Mouse (Mus musculus) CH12.LX (cell line): ENCODE data around the gene Laptm5. TPM values are rescaled to one million over a fixed set of nuclear protein-coding genes. Genes with fewer than 3 reads are reported as not detected.

ENCODE experiments used
- DNase-seq: peaks from one replicate; pipeline ENCODE4 v3.0.0-alpha.2; 2013; ENCODE audit errors: extremely low read depth
- H3K27ac ChIP-seq: 2 replicates; pipeline ENCODE4 v1.5.1; 2012; ENCODE audit warnings: low read depth, mild to moderate bottlenecking, control low read depth, moderate library complexity; ENCODE audit not compliant: insufficient read depth
- H3K27me3 ChIP-seq: replicated peaks from 2 replicates; pipeline ENCODE3; 2012; ENCODE audit warnings: inconsistent platforms
- H3K36me3 ChIP-seq, 2 experiments: replicated peaks in 1 of 2; 2 replicates each; pipeline versions ENCODE3 to v1.6.1; 2012; ENCODE audit warnings: inconsistent platforms in 1 of 2, low read length in 1 of 2, mild to moderate bottlenecking in 1 of 2, mixed read lengths in 1 of 2, moderate library complexity in 1 of 2; ENCODE audit not compliant: control insufficient read depth in 1 of 2, insufficient read depth in 1 of 2
- H3K4me1 ChIP-seq, 2 experiments: 2 replicates each; pipeline ENCODE4 v1.6.1; 2012; ENCODE audit warnings: inconsistent platforms in 1 of 2, moderate library complexity in 1 of 2; ENCODE audit not compliant: insufficient read depth in 2 of 2, control insufficient read depth in 1 of 2
- H3K4me2 ChIP-seq: 2 replicates; pipeline ENCODE4 v1.6.1; 2012; ENCODE audit warnings: low read depth, mild to moderate bottlenecking, control low read depth; ENCODE audit not compliant: poor library complexity, insufficient read depth, severe bottlenecking
- H3K4me3 ChIP-seq, 3 experiments: fragments of 150-350 bp in 1 of 3; sonication (generic) in 1 of 3; replicated peaks in 1 of 3; 2 replicates each; pipeline versions ENCODE3 to v1.5.1; 2011 to 2012; ENCODE audit warnings: low read depth in 2 of 3, low read length in 2 of 3, mild to moderate bottlenecking in 2 of 3, moderate library complexity in 2 of 3, control low read depth in 1 of 3, improper control_type of control experiment in 1 of 3, inconsistent platforms in 1 of 3, mixed read lengths in 1 of 3; ENCODE audit not compliant: poor library complexity in 1 of 3
- H3K79me2 ChIP-seq: replicated peaks from 2 replicates; pipeline ENCODE4 v1.6.1; 2012; ENCODE audit warnings: mild to moderate bottlenecking, moderate library complexity; ENCODE audit not compliant: control insufficient read depth, poor library complexity, insufficient read depth, severe bottlenecking; ENCODE audit errors: extremely low read depth
- H3K9ac ChIP-seq: 2 replicates; pipeline ENCODE4 v1.6.1; 2012; ENCODE audit warnings: low read depth, mild to moderate bottlenecking, control low read depth, moderate library complexity; ENCODE audit not compliant: insufficient read depth
- H3K9me3 ChIP-seq: replicated peaks from 2 replicates; pipeline ENCODE3; 2012; ENCODE audit warnings: low read length, inconsistent platforms, mixed read lengths
- BHLHE40 ChIP-seq: IDR thresholded peaks from 2 replicates; pipeline ENCODE4 v1.6.1; 2011; ENCODE audit warnings: mild to moderate bottlenecking, low read depth, low read length, improper control_type of control experiment
- CHD1 ChIP-seq: IDR thresholded peaks from 2 replicates; pipeline ENCODE4 v1.6.1; 2012; ENCODE audit warnings: low read depth, low read length, improper control_type of control experiment, inconsistent platforms
- E2F4 ChIP-seq: IDR thresholded peaks from 2 replicates; pipeline ENCODE4 v1.6.1; 2011; ENCODE audit warnings: low read depth, low read length, improper control_type of control experiment; ENCODE audit not compliant: insufficient replicate concordance
- ELF1 ChIP-seq: IDR thresholded peaks from 2 replicates; pipeline ENCODE4 v1.6.1; 2014; ENCODE audit warnings: low read depth, mild to moderate bottlenecking, inconsistent platforms, low read length, improper control_type of control experiment
- EP300 ChIP-seq: IDR thresholded peaks from 2 replicates; pipeline ENCODE4 v1.6.1; 2011; ENCODE audit warnings: low read length, improper control_type of control experiment
- ETS1 ChIP-seq: conservative IDR thresholded peaks from 2 replicates; pipeline ENCODE4 v1.6.1; 2012; ENCODE audit warnings: low read depth, mild to moderate bottlenecking, inconsistent platforms, low read length, improper control_type of control experiment, moderate library complexity
- GABPA ChIP-seq: IDR thresholded peaks from 2 replicates; pipeline ENCODE4 v1.6.1; 2012; ENCODE audit warnings: low read depth, low read length, improper control_type of control experiment, inconsistent platforms; ENCODE audit not compliant: insufficient replicate concordance
- HCFC1 ChIP-seq: IDR thresholded peaks from 2 replicates; pipeline ENCODE4 v1.6.1; 2012; ENCODE audit warnings: low read depth, mild to moderate bottlenecking, inconsistent platforms, low read length, improper control_type of control experiment
- IRF4 ChIP-seq: IDR thresholded peaks from 2 replicates; pipeline ENCODE4 v1.6.1; 2014; ENCODE audit warnings: low read depth, mild to moderate bottlenecking, inconsistent platforms, low read length, improper control_type of control experiment
- JUN ChIP-seq: IDR thresholded peaks from 2 replicates; pipeline ENCODE4 v1.6.1; 2011; ENCODE audit warnings: low read depth, mild to moderate bottlenecking, low read length, improper control_type of control experiment, moderate library complexity; ENCODE audit not compliant: insufficient read depth
- MAFK ChIP-seq: IDR thresholded peaks from 2 replicates; pipeline ENCODE4 v1.6.1; 2011; ENCODE audit warnings: low read length, improper control_type of control experiment; ENCODE audit not compliant: insufficient replicate concordance
- MAX ChIP-seq: IDR thresholded peaks from 2 replicates; pipeline ENCODE4 v1.6.1; 2011; ENCODE audit warnings: low read length, improper control_type of control experiment
- MAZ ChIP-seq: IDR thresholded peaks from 2 replicates; pipeline ENCODE4 v1.6.1; 2012; ENCODE audit warnings: low read depth, mild to moderate bottlenecking, inconsistent platforms, low read length, improper control_type of control experiment, moderate library complexity
- MEF2A ChIP-seq: IDR thresholded peaks from 2 replicates; pipeline ENCODE4 v1.6.1; 2014; ENCODE audit warnings: low read depth, mild to moderate bottlenecking, inconsistent platforms, low read length, improper control_type of control experiment, borderline replicate concordance
- MXI1 ChIP-seq: IDR thresholded peaks from 2 replicates; pipeline ENCODE4 v1.6.1; 2011; ENCODE audit warnings: mild to moderate bottlenecking, low read depth, low read length, improper control_type of control experiment
- NELFE ChIP-seq: IDR thresholded peaks from 2 replicates; pipeline ENCODE4 v1.6.1; 2011; ENCODE audit warnings: low read depth, low read length, improper control_type of control experiment
- PAX5 ChIP-seq: IDR thresholded peaks from 2 replicates; pipeline ENCODE4 v1.6.1; 2012; ENCODE audit warnings: low read length, inconsistent platforms, mixed read lengths
- POLR2A ChIP-seq: IDR thresholded peaks from 2 replicates; pipeline ENCODE4 v1.6.1; 2011; ENCODE audit warnings: low read depth, mild to moderate bottlenecking, improper control_type of control experiment, low read length
- POLR2AphosphoS2 ChIP-seq: IDR thresholded peaks from 2 replicates; pipeline ENCODE4 v1.6.1; 2011; ENCODE audit warnings: low read depth, low read length, improper control_type of control experiment
- RCOR1 ChIP-seq: conservative IDR thresholded peaks from 2 replicates; pipeline ENCODE4 v1.6.1; 2012; ENCODE audit warnings: low read depth, mild to moderate bottlenecking, inconsistent platforms, low read length, improper control_type of control experiment
- SMC3 ChIP-seq: IDR thresholded peaks from 2 replicates; pipeline ENCODE4 v1.6.1; 2011; ENCODE audit warnings: low read depth, low read length, improper control_type of control experiment
- TBP ChIP-seq: conservative IDR thresholded peaks from 2 replicates; pipeline ENCODE4 v1.6.1; 2011; ENCODE audit warnings: low read depth, low read length, improper control_type of control experiment
- UBTF ChIP-seq: IDR thresholded peaks from 2 replicates; pipeline ENCODE4 v1.6.1; 2012; ENCODE audit warnings: low read depth, mild to moderate bottlenecking, inconsistent platforms, low read length, improper control_type of control experiment, moderate library complexity
- USF1 ChIP-seq: IDR thresholded peaks from 2 replicates; pipeline ENCODE4 v1.6.1; 2014; ENCODE audit warnings: low read depth, mild to moderate bottlenecking, inconsistent platforms, low read length, improper control_type of control experiment
- USF2 ChIP-seq: conservative IDR thresholded peaks from 2 replicates; pipeline ENCODE4 v1.6.1; 2011; ENCODE audit warnings: low read depth, low read length, improper control_type of control experiment
- ZKSCAN1 ChIP-seq: IDR thresholded peaks from 2 replicates; pipeline ENCODE4 v1.6.1; 2012; ENCODE audit warnings: low read depth, inconsistent platforms, low read length, improper control_type of control experiment, borderline replicate concordance
- ZMIZ1 ChIP-seq: IDR thresholded peaks from 2 replicates; pipeline ENCODE4 v1.6.1; 2012; ENCODE audit warnings: low read depth, mild to moderate bottlenecking, inconsistent platforms, low read length, improper control_type of control experiment
- ZNF384 ChIP-seq: IDR thresholded peaks from 2 replicates; pipeline ENCODE4 v1.6.1; 2012; ENCODE audit warnings: low read depth, low read length, improper control_type of control experiment, inconsistent platforms
- dilution Hi-C: fragments of 300-500 bp; cut with MboI; formaldehyde crosslinking; loops from 2 replicates; pipeline ENCODE4 v1.14.3; 2020; ENCODE audit warnings: low sequenced_read_pairs; ENCODE audit not compliant: extremely low pct_unique_long_range_greater_than_20kb, extremely low pct_ligation_motif_present
- in situ Hi-C: fragments of 300-500 bp; cut with MboI; formaldehyde crosslinking; loops from 3 replicates; pipeline ENCODE4 v1.14.3; 2019; ENCODE audit warnings: low sequenced_read_pairs, low pct_ligation_motif_present, low pct_unique_long_range_greater_than_20kb, mixed read lengths
- polyA plus RNA-seq: library from polyadenylated mRNA; unstranded; fragments of >175 nt; gene quantifications from 2 replicates; pipeline ENCODE4 v1.2.1, GENCODE M21; 2012; ENCODE audit warnings: low read depth; ENCODE audit not compliant: insufficient read length
- total RNA-seq, 2 experiments: library from RNA; depleted of rRNA; stranded (reverse); fragments of 300-350 nt in 1 of 2; fragments of >200 nt in 1 of 2; gene quantifications; 2 replicates each; pipeline ENCODE4 v1.2.3; 2012 to 2014

Gene Laptm5
- total and polyA plus RNA-seq, 3 experiments, result 41.1 to 594 (median 225) TPM

DNA sequence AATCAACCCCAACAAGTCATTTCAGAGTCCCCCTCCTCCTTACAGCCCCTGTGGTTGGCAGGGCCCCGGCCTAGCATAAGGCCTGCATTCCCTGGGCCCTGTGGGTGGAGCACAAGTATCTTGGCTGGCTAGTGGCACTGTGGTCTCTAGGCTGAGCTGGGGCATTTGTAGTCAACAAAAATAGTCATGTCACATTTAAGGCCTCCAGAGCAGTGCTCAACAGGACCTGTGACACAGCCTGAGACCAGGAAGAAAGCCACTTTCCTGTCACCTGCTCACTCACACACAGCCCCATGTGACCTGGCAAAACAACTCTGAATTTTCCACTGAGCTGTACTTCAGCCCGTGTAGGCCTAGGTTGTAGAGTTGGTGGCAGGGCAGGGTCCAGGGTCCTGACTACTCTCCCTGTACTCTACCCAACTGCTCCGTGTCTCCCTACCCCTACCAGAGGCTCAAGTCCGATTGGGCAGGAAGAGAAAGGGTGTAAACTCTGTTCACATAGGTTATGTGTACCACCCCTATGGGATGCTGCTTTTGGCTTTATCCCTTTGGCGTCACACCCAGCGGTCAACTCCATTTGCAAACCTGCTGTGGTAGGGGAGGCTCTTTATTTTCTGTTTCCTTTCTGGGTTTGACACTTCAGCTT, 13.0 kb upstream of the Laptm5 start (continued):
- TF ChIP-seq TBP (0 out of 2 replicates have a peak, but pooled peaks have one; percentile 78), E2F4 (0 out of 2 replicates have a peak, but pooled peaks have one; percentile 16), BHLHE40 (peak; percentile 98), SMC3 (0 out of 2 replicates have a peak, but pooled peaks have one; percentile 2), ZNF384 (0 out of 2 replicates have a peak, but pooled peaks have one; percentile 14), UBTF (peak; percentile 67), HCFC1 (peak; percentile 65), JUN (peak; percentile 57), MAFK (peak; percentile 64; the same call in 1 of the 2 replicates), MXI1 (peak; percentile 90), ETS1 (peak; percentile 96)
- TF ChIP-seq, all 38 proteins: peak for 33

- TF ChIP-seq SMC3, result no peak
- no peak for TF ChIP-seq ZMIZ1
- no peak for TF ChIP-seq IRF4
- no peak for TF ChIP-seq EP300
- TF ChIP-seq, all 38 proteins: peak for 0
- DNase-seq, result no peak
- peak overlapping the region; percentile 89 for H3K27ac ChIP-seq
- peak overlapping the region; percentile 52 for H3K4me2 ChIP-seq
- peak overlapping the region in 1 of 3 experiments; percentile 8 for H3K4me3 ChIP-seq
- H3K9me3 ChIP-seq, result no peaks in the 10 kb centered on the region
- H3K79me2 ChIP-seq, result no peaks in the 10 kb centered on the region
- peaks cover 67 to 91% of the 10 kb centered on the region in 2 experiments for H3K4me1 ChIP-seq
- dilution Hi-C loops (no loop called here), in situ Hi-C loops (loop anchor here (5.0 kb wide), 1 partner anchor 37 kb away; no protein-coding TSS in a partner anchor)
- H3K27me3 ChIP-seq, result peaks cover 2% of the 10 kb centered on the region
- peak overlapping the region; percentile 67 for H3K9ac ChIP-seq
- H3K36me3 ChIP-seq, result no peaks in the 10 kb centered on the region
These were observed 12.2 kb upstream of the Laptm5 start for GRCm38 (mm10) chr4:130900746-130901145.

DNA sequence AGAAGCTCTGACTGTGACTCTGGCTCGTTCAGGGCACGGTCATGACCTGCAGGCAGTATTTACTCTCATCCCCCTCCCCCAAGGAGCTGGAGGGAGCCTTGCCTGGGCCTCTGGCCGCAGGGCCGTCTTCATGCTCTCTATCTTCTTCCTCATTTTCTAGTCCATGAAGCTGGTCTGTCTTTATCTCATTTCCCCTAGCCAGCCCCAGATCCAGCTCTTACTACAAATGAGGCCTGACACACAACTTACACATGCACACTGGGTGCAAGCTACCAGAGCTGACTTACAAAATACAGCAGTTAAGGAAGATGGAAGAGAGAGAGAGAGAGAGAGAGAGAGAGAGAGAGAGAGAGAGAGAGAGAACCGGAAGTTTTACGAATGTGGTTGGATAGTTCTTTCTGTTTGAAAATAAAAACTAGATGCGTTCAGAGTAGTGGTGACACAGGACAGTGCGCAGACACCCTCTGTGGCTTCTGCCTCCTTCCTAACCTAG, 10.6 kb upstream of the Laptm5 start:
- no peak overlapping the region for H3K4me3 ChIP-seq
- DNase-seq, result peak; percentile 80
- TF ChIP-seq IRF4 (no peak), NELFE (no peak), ETS1 (peak; percentile 62), MAX (0 out of 2 replicates have a peak, but pooled peaks have one; percentile 39), POLR2AphosphoS2 (no peak), USF1 (no peak), ELF1 (no peak), USF2 (no peak), MAFK (no peak), ZKSCAN1 (no peak), CHD1 (no peak), RCOR1 (no peak), POLR2A (no peak), GABPA (no peak), E2F4 (no peak), PAX5 (no peak), MAZ (peak; percentile 36; the same call in 1 of the 2 replicates), MEF2A (0 out of 2 replicates have a peak, but pooled peaks have one; percentile 27)

More for the DNA sequence above, 10.6 kb upstream of the Laptm5 start:
- H3K36me3 ChIP-seq, result no peaks in the 10 kb centered on the region
- H3K27ac ChIP-seq, result peak overlapping the region; percentile 98
- no peaks in the 10 kb centered on the region for H3K27me3 ChIP-seq
- H3K9me3 ChIP-seq, result no peaks in the 10 kb centered on the region
- in situ Hi-C loops, result loop anchor here (5.0 kb wide), 1 partner anchor 35 kb away; no protein-coding TSS in a partner anchor
- H3K9ac ChIP-seq, result peak overlapping the region; percentile 45
- H3K4me1 ChIP-seq, result peaks cover 65 to 98% of the 10 kb centered on the region in 2 experiments
- dilution Hi-C loops, result no loop called here
- no peaks in the 10 kb centered on the region for H3K79me2 ChIP-seq
- H3K4me2 ChIP-seq, result peak overlapping the region; percentile 39
